Comparison of ENCODE assay signal across 22 mouse cellular contexts in genomic region chr15:97899714-97900113, GRCm38 (mm10). TPM values are rescaled to one million over a fixed set of nuclear protein-coding genes. Genes with fewer than 3 reads are reported as not detected.
DNase-seq lines count a peak whose midpoint lies in the region; ATAC-seq and TF ChIP-seq lines count a peak whose summit lies in the region.
"Had no signal": no experiment of that assay in that cellular context is flagged by ENCODE, and none has a peak within 500 bp of the region (broad histone marks: within the 10 kb centered on the region; RNA-seq: fewer than 3 reads in every experiment).

No protein-coding gene starts in this region.

- no peak for ATAC-seq in kidney, embryonic 14.5 days (ENCODE audit: low FRiP score, low TSS enrichment)
- ATAC-seq: CD4-positive, CD25-positive, alpha-beta regulatory T cell, adult 4 months; forebrain, embryonic 14.5 days; midbrain, embryonic 15.5 days had no signal

- no peak overlapping the region for H3K4me2 ChIP-seq in kidney, embryonic 14.5 days (replicated peaks; ENCODE audit: low read depth, low read length)
- H3K4me2 ChIP-seq: limb, embryonic 15.5 days; liver, embryonic 15.5 days; lung, embryonic 15.5 days; midbrain, embryonic 15.5 days; neural tube, embryonic 13.5 days had no signal

- no peak for TF ChIP-seq POLR2A in kidney, adult 2 months (IDR thresholded peaks at IDR 0.05; ENCODE audit: low read depth, low read length)

- no peaks in the 10 kb centered on the region for H3K9me3 ChIP-seq in kidney, embryonic 14.5 days (ENCODE audit: control insufficient read depth, low read length)
- H3K9me3 ChIP-seq: heart, embryonic 10.5 days; limb, embryonic 15.5 days; liver, embryonic 15.5 days; lung, embryonic 15.5 days; midbrain, embryonic 15.5 days; neural tube, embryonic 13.5 days had no signal

- no peaks in the 10 kb centered on the region for H3K27me3 ChIP-seq in kidney, adult 2 months (replicated peaks; ENCODE audit: control insufficient read depth, insufficient read depth, low read length)
- no peaks in the 10 kb centered on the region for H3K27me3 ChIP-seq in kidney, embryonic 14.5 days (ENCODE audit: control insufficient read depth, insufficient read depth, low read length)
- H3K27me3 ChIP-seq: lung, embryonic 15.5 days; midbrain, embryonic 15.5 days had no signal

- DNase-seq in cerebellum, adult 18-20 months = peak; percentile 5 to 7
- DNase-seq in cerebellum, adult 11 months = no peak
- peak; percentile 95 for DNase-seq in kidney, adult 2 months
- peak; percentile 90 to 92 for DNase-seq in kidney, adult 8-10 months
- peak; percentile 91 to 92 for DNase-seq in kidney, postnatal 36 days
- DNase-seq in layer of hippocampus, adult 18-20 months (ENCODE audit: low spot score in 2 of 2) = no peak
- DNase-seq in retina, embryonic 14.5 days (ENCODE audit: low spot score) = no peak
- DNase-seq: gastrocnemius, adult 2 months; heart, postnatal 4 days; layer of hippocampus, adult 9-11 months; thymus, adult 18-20 months; thymus, postnatal 36 days had no signal

- H3K36me3 ChIP-seq in kidney, adult 2 months (ENCODE audit: control insufficient read depth, insufficient read depth, low read length) = no peaks in the 10 kb centered on the region
- no peaks in the 10 kb centered on the region for H3K36me3 ChIP-seq in kidney, embryonic 14.5 days (ENCODE audit: control insufficient read depth, insufficient read depth, low read length)
- H3K36me3 ChIP-seq: heart, embryonic 10.5 days; limb, embryonic 15.5 days; liver, embryonic 15.5 days; lung, embryonic 15.5 days; midbrain, embryonic 15.5 days; neural tube, embryonic 13.5 days had no signal

- peaks cover 71% of the 10 kb centered on the region for H3K4me1 ChIP-seq in kidney, adult 2 months (ENCODE audit: control insufficient read depth, insufficient read depth, low read length)
- peaks cover 17% of the 10 kb centered on the region for H3K4me1 ChIP-seq in kidney, embryonic 14.5 days (ENCODE audit: control insufficient read depth, insufficient read depth, low read length)
- H3K4me1 ChIP-seq: liver, embryonic 15.5 days; midbrain, embryonic 15.5 days had no signal

- H3K9ac ChIP-seq in kidney, embryonic 14.5 days (ENCODE audit: low read depth, low read length) = no peak overlapping the region
- H3K9ac ChIP-seq: limb, embryonic 15.5 days; liver, embryonic 15.5 days; lung, embryonic 15.5 days; midbrain, embryonic 15.5 days; neural tube, embryonic 13.5 days had no signal

- H3K4me3 ChIP-seq in kidney, adult 2 months (ENCODE audit: insufficient read depth, low read depth, low read length) = no peak overlapping the region
- no peak overlapping the region for H3K4me3 ChIP-seq in kidney, embryonic 14.5 days (ENCODE audit: low read length)
- H3K4me3 ChIP-seq: gastrocnemius, adult 2 months; heart, embryonic 10.5 days; limb, embryonic 15.5 days; liver, embryonic 15.5 days; lung, embryonic 15.5 days; midbrain, embryonic 15.5 days; myocyte; neural tube, embryonic 13.5 days had no signal

- no peak for TF ChIP-seq CTCF in kidney, adult 2 months (conservative IDR thresholded peaks at IDR 0.05; ENCODE audit: insufficient read depth, insufficient read length, low read depth, low read length)

- WGBS in kidney, adult 2 months = 37% methylated on average over 8 of the region's 8 CpGs
- WGBS in kidney, embryonic 14.5 days = 74% methylated on average over 8 of the region's 8 CpGs

- peak overlapping the region; percentile 88 for H3K27ac ChIP-seq in kidney, adult 2 months (ENCODE audit: insufficient read depth, low read depth, low read length)
- H3K27ac ChIP-seq in kidney, embryonic 14.5 days (ENCODE audit: low read depth, low read length) = no peak overlapping the region
- H3K27ac ChIP-seq: gastrocnemius, adult 2 months; limb, embryonic 15.5 days; liver, embryonic 15.5 days; lung, embryonic 15.5 days; midbrain, embryonic 15.5 days; neural tube, embryonic 13.5 days had no signal

RNA-seq across cellular contexts. Expression of gene Vdr, which starts 10.7 kb away (rescaled TPM):
- polyA plus RNA-seq in kidney, adult 2 months (2012; rRNA removed) = 96.6 and 114 TPM in 2 replicates
- polyA plus RNA-seq in kidney, embryonic 14.5 days (2014; fragmentation: Nextera tagmentation; extraction: Ambion mirVana) = 1.4 and 2.8 TPM in 2 replicates
- total RNA-seq in layer of hippocampus, adult 18-20 months (2021) = under 1 TPM; 0.07 to 0.48 TPM

RNA-seq across cellular contexts. Expression of gene Hdac7, which starts 55.4 kb away (rescaled TPM):
- 41.6 and 45.4 TPM in 2 replicates for polyA plus RNA-seq in kidney, adult 2 months (2012; rRNA removed)
- polyA plus RNA-seq in kidney, embryonic 14.5 days (2014; fragmentation: Nextera tagmentation; extraction: Ambion mirVana) = 32.2 and 34.1 TPM in 2 replicates
- 10 to 100 TPM; 17.9 to 20.7 TPM for total RNA-seq in layer of hippocampus, adult 18-20 months (2021)

Comparison
In these comparisons a context has a peak if more than half of its experiments do, and no peak if none do; other contexts are left out.
1. DNase-seq: peak in cerebellum, adult 18-20 months (2 of 2), kidney, adult 2 months (single experiment), kidney, adult 8-10 months (2 of 2) and kidney, postnatal 36 days (2 of 2); none in cerebellum, adult 11 months (single experiment), layer of hippocampus, adult 18-20 months (0 of 2) and retina, embryonic 14.5 days (single experiment).
2. RNA of gene Vdr, which starts 10.7 kb away (polyA plus RNA-seq): 96.6 to 114 TPM in kidney, adult 2 months; 1.4 to 2.8 TPM in kidney, embryonic 14.5 days; every median in the first group is over 10 times any median in the second.